Comparison of ENCODE assay signal across 8 mouse cellular contexts in the genomic region with DNA sequence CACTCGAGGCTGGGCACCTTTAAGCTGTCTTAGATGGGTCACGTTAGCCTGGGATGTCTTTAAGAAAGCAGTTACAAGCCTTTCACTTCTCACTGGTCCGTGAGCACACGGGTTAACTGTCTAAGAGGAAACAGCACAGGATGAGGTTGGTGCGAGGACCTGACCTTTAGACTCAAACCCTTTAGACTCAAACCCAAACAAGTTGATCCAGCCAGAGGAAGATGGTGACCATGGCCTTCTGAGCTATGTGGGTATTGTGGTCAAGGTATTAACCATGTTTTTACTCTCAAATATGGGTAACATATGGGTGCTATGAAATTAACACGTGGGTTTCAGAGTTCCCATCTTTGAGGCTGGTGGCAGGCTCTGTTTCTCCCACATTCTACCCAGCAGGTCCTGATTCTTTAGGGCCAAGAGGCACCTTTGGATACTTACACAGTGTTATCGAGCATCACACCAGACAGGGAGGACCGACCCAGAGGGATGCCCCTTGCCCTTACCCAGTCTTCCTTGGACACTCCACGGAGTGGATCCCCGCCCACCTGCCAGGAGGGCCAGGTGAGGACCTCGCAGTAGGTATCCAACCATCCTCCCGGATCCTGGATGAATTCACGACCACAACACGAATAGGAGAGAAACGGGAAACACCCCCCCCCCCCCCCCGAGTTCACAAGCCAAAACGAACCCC. TPM values are rescaled to one million over a fixed set of nuclear protein-coding genes. Genes with fewer than 3 reads are reported as not detected.
DNase-seq lines count a peak whose midpoint lies in the region; ATAC-seq lines count a peak whose summit lies in the region.

No protein-coding gene starts in this region.

- 38% methylated on average over 17 of the region's 17 CpGs for WGBS in neural tube, embryonic 11.5 days
- 23% methylated on average over 17 of the region's 17 CpGs for WGBS in liver, embryonic 16.5 days (ENCODE audit: insufficient replicate concordance)

- H3K9ac ChIP-seq in neural tube, embryonic 11.5 days (ENCODE audit: low read length): no peak overlapping the region
- H3K9ac ChIP-seq in liver, embryonic 16.5 days (ENCODE audit: low read depth, low read length): no peak overlapping the region

- H3K4me2 ChIP-seq in neural tube, embryonic 11.5 days (ENCODE audit: low read depth): peak overlapping the region; percentile 33
- peak overlapping the region; percentile 66; the same call in 1 of the 2 replicates for H3K4me2 ChIP-seq in liver, embryonic 16.5 days (ENCODE audit: low read depth, low read length)

- no peaks in the 10 kb centered on the region for H3K9me3 ChIP-seq in neural tube, embryonic 11.5 days (ENCODE audit: control insufficient read depth, low read length)
- H3K9me3 ChIP-seq in liver, embryonic 16.5 days (replicated peaks; ENCODE audit: control insufficient read depth, low read length): no peaks in the 10 kb centered on the region

- H3K27ac ChIP-seq in neural tube, embryonic 11.5 days (ENCODE audit: low read depth, low read length): no peak overlapping the region
- no peak overlapping the region for H3K27ac ChIP-seq in liver, embryonic 16.5 days (ENCODE audit: low read length)

- no peaks in the 10 kb centered on the region for H3K27me3 ChIP-seq in neural tube, embryonic 11.5 days (ENCODE audit: control insufficient read depth, insufficient read depth, low read length)
- no peaks in the 10 kb centered on the region for H3K27me3 ChIP-seq in liver, embryonic 16.5 days (ENCODE audit: control insufficient read depth, insufficient read depth, low read depth, low read length)

- H3K4me1 ChIP-seq in neural tube, embryonic 11.5 days (ENCODE audit: control insufficient read depth, insufficient read depth, low read length): no peaks in the 10 kb centered on the region
- peaks cover 7% of the 10 kb centered on the region; the same call in 1 of the 2 replicates for H3K4me1 ChIP-seq in liver, embryonic 16.5 days (ENCODE audit: control insufficient read depth, low read depth, low read length)

- DNase-seq in adrenal gland, postnatal 14 days: peak; percentile 23
- no peak for DNase-seq in adrenal gland, adult 2 months
- no peak for DNase-seq in neural tube, embryonic 11.5 days (ENCODE audit: low spot score)
- no peak for DNase-seq in neural tube, embryonic 10.5 days (ENCODE audit: extremely low spot score, low spot score)
- DNase-seq in ovary, postnatal 36 days (ENCODE audit: low spot score): no peak
- no peak for DNase-seq in testis, postnatal 14 days (ENCODE audit: low spot score)
- DNase-seq in right cerebral cortex, postnatal 4 days: no peak

- peak; percentile 58 for ATAC-seq in neural tube, embryonic 11.5 days (ENCODE audit: insufficient read depth, low FRiP score, low TSS enrichment)
- peak; percentile 8 for ATAC-seq in liver, embryonic 16.5 days (ENCODE audit: low read depth)

- no peak overlapping the region for H3K4me3 ChIP-seq in neural tube, embryonic 11.5 days (ENCODE audit: low read depth, low read length)
- peak overlapping the region; percentile 45; the same call in 1 of the 2 replicates for H3K4me3 ChIP-seq in liver, embryonic 16.5 days (ENCODE audit: low read depth, low read length)

- no peaks in the 10 kb centered on the region for H3K36me3 ChIP-seq in neural tube, embryonic 11.5 days (ENCODE audit: control insufficient read depth, insufficient read depth, low read length)
- no peaks in the 10 kb centered on the region for H3K36me3 ChIP-seq in liver, embryonic 16.5 days (ENCODE audit: control insufficient read depth, insufficient read depth)

RNA-seq across cellular contexts. Expression of gene Gna13, which starts 31.8 kb away (rescaled TPM):
- total RNA-seq in adrenal gland, postnatal 14 days (2021): 61.7 and 65.3 TPM in 2 replicates
- total RNA-seq in adrenal gland, adult 2 months (2021): 10 to 100 TPM; 59.8 to 61.8 TPM
- polyA plus RNA-seq in adrenal gland, adult 2 months (2012; rRNA removed): 21.7 and 23.2 TPM in 2 replicates
- polyA plus RNA-seq in neural tube, embryonic 11.5 days (2014; fragmentation: Nextera tagmentation; extraction: Ambion mirVana): 19.9 and 23.4 TPM in 2 replicates
- 14.1 and 15.6 TPM in 2 replicates for polyA plus RNA-seq in liver, embryonic 16.5 days (2015; fragmentation: Nextera tagmentation; extraction: Ambion mirVana)

RNA-seq across cellular contexts. Expression of gene Rgs9, which starts 32.9 kb away (rescaled TPM):
- total RNA-seq in adrenal gland, postnatal 14 days (2021): 4.5 and 7.4 TPM in 2 replicates
- total RNA-seq in adrenal gland, adult 2 months (2021): 1 to 10 TPM; 4.3 to 6.0 TPM
- 2.5 and 2.8 TPM in 2 replicates for polyA plus RNA-seq in adrenal gland, adult 2 months (2012; rRNA removed)
- polyA plus RNA-seq in neural tube, embryonic 11.5 days (2014; fragmentation: Nextera tagmentation; extraction: Ambion mirVana): 1.1 and 1.5 TPM in 2 replicates
- 0.02 and 0.13 TPM in 2 replicates for polyA plus RNA-seq in liver, embryonic 16.5 days (2015; fragmentation: Nextera tagmentation; extraction: Ambion mirVana)
